Mouse (Mus musculus) right cerebral cortex, adult 2 months (tissue): ENCODE measurements at regions not wholly inside any gene's neighbourhood (a gene's known extent, or its start where the extent isn't known, plus 50 kb on each side); places are given as distances from the start of the nearest gene placed in this dataset.

Experiments
- DNase-seq, 2 experiments: peaks; one replicate each; pipeline ENCODE4 v3.0.0; 2021 to 2022; ENCODE audit warnings: low spot score in 2 of 2

GRCm38 (mm10) chr9:122625081-122625480 is 122.1 kb upstream of the Topaz1 start:
- DNase-seq: no peak

GRCm38 (mm10) chr9:122626346-122626745 is 120.8 kb upstream of the Topaz1 start:
- DNase-seq: no peak

GRCm38 (mm10) chr9:122629171-122629904 is 117.8 kb upstream of the Topaz1 start:
- peak; percentile 80 to 81 for DNase-seq

- no peak for DNase-seq
These were observed 115.4 kb upstream of the Topaz1 start for GRCm38 (mm10) chr9:122631793-122632192.

GRCm38 (mm10) chr9:122633484-122633883 is 113.7 kb upstream of the Topaz1 start:
- DNase-seq: no peak

- no peak for DNase-seq
These were observed 111.8 kb upstream of the Topaz1 start for GRCm38 (mm10) chr9:122635138-122635964.

GRCm38 (mm10) chr9:122637591-122637990 is 109.6 kb upstream of the Topaz1 start:
- DNase-seq: no peak

GRCm38 (mm10) chr9:122639239-122639638 is 107.9 kb upstream of the Topaz1 start:
- no peak for DNase-seq

- DNase-seq: peak in 1 of 2 experiments; percentile 47
These were observed 104.2 kb upstream of the Topaz1 start for GRCm38 (mm10) chr9:122642913-122643312.

GRCm38 (mm10) chr9:122645569-122645968 is 101.6 kb upstream of the Topaz1 start:
- DNase-seq: no peak

- no peak for DNase-seq
These were observed 96.3 kb upstream of the Topaz1 start for GRCm38 (mm10) chr9:122650862-122651261.

GRCm38 (mm10) chr9:122655583-122655982 is 91.6 kb upstream of the Topaz1 start:
- DNase-seq: no peak

GRCm38 (mm10) chr9:122660050-122660449 is 87.1 kb upstream of the Topaz1 start:
- no peak for DNase-seq

- no peak for DNase-seq
These were observed 80.0 kb upstream of the Topaz1 start for GRCm38 (mm10) chr9:122666978-122667645.

- no peak for DNase-seq
These were observed 79.5 kb upstream of the Topaz1 start for GRCm38 (mm10) chr9:122667646-122667981.

- DNase-seq: no peak
These were observed 73.4 kb upstream of the Topaz1 start for GRCm38 (mm10) chr9:122673777-122674176.

GRCm38 (mm10) chr9:122678001-122678696 is 69.0 kb upstream of the Topaz1 start:
- no peak for DNase-seq

GRCm38 (mm10) chr9:122687170-122687569 is 60.0 kb upstream of the Topaz1 start:
- peak; percentile 52 to 66 for DNase-seq

- peak; percentile 70 to 72 for DNase-seq
These were observed 55.3 kb upstream of the Topaz1 start for GRCm38 (mm10) chr9:122691879-122692278.

- no peak for DNase-seq
These were observed 51.4 kb upstream of the Topaz1 start for GRCm38 (mm10) chr9:122695724-122696123.
